Mouse (Mus musculus): ENCODE data around the gene Wdfy4.

The Wdfy4 gene

DNA sequence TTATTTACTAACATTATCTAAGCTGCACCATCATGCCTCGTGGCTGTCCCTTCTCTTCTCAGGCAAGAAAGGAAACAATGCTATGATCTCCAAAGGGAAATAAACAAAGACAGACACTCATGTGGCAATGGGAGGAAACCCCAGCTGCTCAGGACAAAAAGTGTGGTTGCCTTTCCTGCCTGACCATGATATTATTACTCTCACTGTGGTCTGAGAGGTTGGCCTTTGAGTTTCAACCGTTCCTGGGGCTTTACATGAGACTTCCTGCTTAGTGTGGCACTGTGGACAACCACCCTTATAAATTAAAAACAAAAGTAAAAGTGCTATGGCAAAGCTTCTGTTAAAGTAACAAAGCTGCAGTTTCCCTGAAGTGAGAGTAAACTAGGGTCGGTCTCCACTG lies 27.0 kb downstream of the Wdfy4 start:
- Histone ChIP-seq H3K27me3 (ENCODE audit: control insufficient read depth, insufficient read depth, low read length, poor library complexity, severe bottlenecking) (no peaks in the 10 kb centered on the region), H3K36me3 (ENCODE audit: control insufficient read depth, insufficient read depth, low read length, poor library complexity, severe bottlenecking) (peaks cover 7% of the 10 kb centered on the region)
- DNase-seq (ENCODE audit: low read depth, low spot score), result peak; percentile 16

DNA sequence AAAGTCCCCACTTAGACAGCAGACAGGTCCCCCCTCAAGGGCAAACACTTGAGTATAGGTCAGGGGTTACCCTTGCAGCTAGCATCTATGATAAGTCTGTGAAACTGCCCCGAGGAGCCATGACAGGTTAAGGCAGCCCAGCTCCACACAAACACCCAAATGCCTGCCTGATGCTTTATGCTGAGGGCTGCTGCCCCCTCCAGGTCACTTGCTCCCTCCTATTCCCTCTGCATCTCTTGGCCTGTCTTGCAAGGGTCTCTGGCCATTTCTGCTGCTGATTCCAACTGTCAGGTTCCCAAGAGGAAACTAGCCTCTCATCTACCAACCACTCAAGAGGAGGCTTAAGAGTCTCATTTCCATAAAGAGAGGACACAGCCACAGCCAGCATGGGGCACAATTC lies 32.4 kb downstream of the Wdfy4 start:
- no peaks in the 10 kb centered on the region for H3K27me3 ChIP-seq (ENCODE audit: control insufficient read depth, insufficient read depth, low read length, poor library complexity, severe bottlenecking)
- DNase-seq (ENCODE audit: low read depth, low spot score), result no peak
- H3K36me3 ChIP-seq (ENCODE audit: control insufficient read depth, insufficient read depth, low read length, poor library complexity, severe bottlenecking), result peaks cover 26% of the 10 kb centered on the region

DNA sequence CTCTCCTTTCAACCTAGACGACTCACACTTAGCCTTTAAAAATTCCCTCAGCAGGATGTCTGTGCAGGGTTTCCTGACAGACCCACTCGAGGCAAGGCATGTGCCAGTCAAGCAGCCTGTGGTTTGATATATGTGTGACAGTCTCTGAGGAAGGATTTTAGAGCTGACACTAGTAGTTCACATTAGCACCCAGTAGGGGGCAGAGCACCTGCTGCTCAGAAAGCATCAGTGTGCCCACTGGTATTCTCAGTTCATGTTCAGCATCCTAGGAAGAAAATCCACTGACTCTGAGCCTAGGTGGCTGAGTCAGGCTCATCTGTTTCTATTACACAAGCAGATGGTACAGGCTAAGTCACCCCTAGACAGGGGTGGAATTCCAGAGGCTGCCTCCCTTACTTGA lies 39.0 kb downstream of the Wdfy4 start:
- DNase-seq (ENCODE audit: low read depth, low spot score), result peak; percentile 76
- Histone ChIP-seq H3K36me3 (ENCODE audit: control insufficient read depth, insufficient read depth, low read length, poor library complexity, severe bottlenecking) (peaks cover 34% of the 10 kb centered on the region), H3K27me3 (ENCODE audit: control insufficient read depth, insufficient read depth, low read length, poor library complexity, severe bottlenecking) (no peaks in the 10 kb centered on the region)

DNA sequence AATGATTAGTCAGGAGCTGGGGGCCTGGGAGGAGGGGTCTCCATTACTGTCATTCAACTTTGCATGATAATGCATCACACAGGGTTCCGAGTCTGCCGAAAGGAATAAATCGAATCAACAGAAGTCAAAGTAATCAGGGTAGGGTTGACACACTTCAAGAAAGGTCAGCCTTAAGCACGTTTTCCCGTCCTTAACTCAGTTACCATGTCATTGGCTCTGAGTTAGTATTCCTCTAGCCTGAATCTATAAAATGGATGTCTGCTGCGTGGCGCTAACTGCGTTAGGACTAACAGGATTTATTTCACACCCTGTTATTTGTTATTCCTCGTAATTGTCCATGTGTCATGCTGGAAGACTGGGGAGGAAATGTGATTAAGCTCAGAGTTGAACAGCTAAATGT lies 48.5 kb downstream of the Wdfy4 start:
- DNase-seq (ENCODE audit: low read depth, low spot score), result no peak
- no peaks in the 10 kb centered on the region for H3K27me3 ChIP-seq (ENCODE audit: control insufficient read depth, insufficient read depth, low read length, poor library complexity, severe bottlenecking)
- peaks cover 30% of the 10 kb centered on the region for H3K36me3 ChIP-seq (ENCODE audit: control insufficient read depth, insufficient read depth, low read length, poor library complexity, severe bottlenecking)

DNA sequence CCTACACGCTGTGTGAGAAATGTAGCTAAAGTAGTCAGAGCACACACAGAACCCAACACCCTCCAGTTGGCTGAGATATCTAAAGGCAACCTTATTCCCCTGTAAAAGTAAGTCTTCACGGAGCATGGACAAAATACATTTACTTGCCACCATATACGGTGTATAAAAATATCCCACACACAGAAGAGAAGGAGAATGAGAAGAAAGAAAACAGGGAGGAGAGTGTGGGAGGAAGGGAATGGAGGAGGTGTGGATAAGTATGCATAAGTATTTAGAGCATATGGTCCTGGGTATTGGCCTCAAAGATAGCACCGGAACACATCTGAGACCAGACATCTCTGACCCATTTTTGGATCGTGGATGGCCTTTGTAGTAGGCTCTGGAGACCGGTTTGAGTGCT lies 50.1 kb downstream of the Wdfy4 start:
- no peaks in the 10 kb centered on the region for H3K27me3 ChIP-seq (ENCODE audit: control insufficient read depth, insufficient read depth, low read length, poor library complexity, severe bottlenecking)
- no peak for DNase-seq (ENCODE audit: low read depth, low spot score)
- H3K36me3 ChIP-seq (ENCODE audit: control insufficient read depth, insufficient read depth, low read length, poor library complexity, severe bottlenecking), result peaks cover 31% of the 10 kb centered on the region

DNA sequence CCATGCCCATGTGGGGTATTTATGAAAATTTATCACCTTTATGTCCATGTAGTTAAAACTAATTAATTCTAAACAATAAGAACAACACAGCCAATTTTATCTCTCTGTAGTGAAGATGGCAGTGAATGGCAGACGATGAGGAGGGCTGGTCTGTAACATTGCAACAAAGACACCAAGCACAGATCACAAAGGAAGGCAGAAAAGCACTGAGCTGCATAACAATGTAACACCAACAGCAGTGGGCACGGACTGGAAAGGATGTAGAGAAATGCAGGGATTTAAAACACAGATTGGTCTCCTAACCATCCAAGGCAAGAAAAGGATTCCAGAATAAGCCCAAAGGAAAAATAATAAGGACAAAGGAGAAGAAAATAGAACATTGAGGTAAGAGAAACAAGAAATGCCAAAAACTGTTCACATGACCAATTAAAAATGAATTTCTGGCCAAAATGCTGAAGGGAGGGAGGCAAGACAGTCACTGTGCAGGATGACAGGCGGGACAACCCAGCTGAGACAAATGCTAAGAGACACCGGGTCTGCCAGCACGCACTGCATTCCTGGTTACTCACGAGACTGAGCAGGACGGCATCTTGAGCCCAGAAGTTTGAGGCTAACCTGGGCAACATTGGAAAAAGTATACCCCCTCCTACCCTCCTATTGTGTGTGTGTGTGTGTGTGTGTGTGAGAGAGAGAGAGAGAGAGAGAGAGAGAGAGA lies 54.1 kb downstream of the Wdfy4 start:
- Histone ChIP-seq H3K36me3 (ENCODE audit: control insufficient read depth, insufficient read depth, low read length, poor library complexity, severe bottlenecking) (peaks cover 29% of the 10 kb centered on the region), H3K27me3 (ENCODE audit: control insufficient read depth, insufficient read depth, low read length, poor library complexity, severe bottlenecking) (no peaks in the 10 kb centered on the region)
- DNase-seq (ENCODE audit: low read depth, low spot score), result no peak

DNA sequence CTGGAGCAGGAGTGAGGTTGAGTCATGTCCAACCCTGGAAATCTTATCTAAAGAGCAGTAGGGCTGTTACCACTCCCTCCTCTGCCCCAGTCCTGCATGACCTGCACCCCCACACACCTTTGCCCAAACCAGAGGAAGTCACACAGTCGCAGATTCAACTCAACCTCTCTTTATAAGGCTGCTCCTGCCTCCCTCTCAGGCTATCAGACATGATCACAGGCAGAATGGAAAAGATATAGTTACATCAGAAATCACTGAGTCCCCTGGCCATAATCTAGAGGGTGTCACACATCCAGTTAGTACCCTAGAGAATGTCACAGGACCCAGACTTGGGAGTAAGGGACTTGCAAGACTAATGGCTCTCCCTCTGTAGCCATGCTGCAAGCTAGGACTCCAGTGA lies 68.7 kb downstream of the Wdfy4 start:
- H3K27me3 ChIP-seq (ENCODE audit: control insufficient read depth, insufficient read depth, low read length, poor library complexity, severe bottlenecking), result no peaks in the 10 kb centered on the region
- H3K36me3 ChIP-seq (ENCODE audit: control insufficient read depth, insufficient read depth, low read length, poor library complexity, severe bottlenecking), result peaks cover 12% of the 10 kb centered on the region
- no peak for DNase-seq (ENCODE audit: low read depth, low spot score)

DNA sequence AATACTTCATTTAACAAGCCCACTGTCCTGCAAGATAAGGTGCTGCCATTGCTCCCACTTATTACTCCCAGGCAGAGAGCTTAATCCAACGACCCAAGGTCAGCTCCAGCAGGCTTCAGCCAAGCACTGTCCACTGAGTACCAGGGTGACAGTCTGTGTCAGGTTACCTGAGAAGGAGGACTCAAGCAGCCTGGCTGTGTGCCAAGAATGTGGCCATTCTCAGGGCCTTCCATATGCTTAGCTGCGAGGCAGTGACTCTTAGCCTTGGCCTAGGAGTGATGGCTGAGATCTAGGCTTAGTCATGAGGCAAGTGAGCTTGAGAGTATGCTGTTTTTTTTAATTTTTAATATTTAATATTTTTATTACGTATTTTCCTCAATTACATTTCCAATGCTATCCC lies 80.5 kb downstream of the Wdfy4 start:
- Histone ChIP-seq H3K27me3 (ENCODE audit: control insufficient read depth, insufficient read depth, low read length, poor library complexity, severe bottlenecking) (no peaks in the 10 kb centered on the region), H3K36me3 (ENCODE audit: control insufficient read depth, insufficient read depth, low read length, poor library complexity, severe bottlenecking) (peaks cover 33% of the 10 kb centered on the region)
- DNase-seq (ENCODE audit: low read depth, low spot score), result no peak

DNA sequence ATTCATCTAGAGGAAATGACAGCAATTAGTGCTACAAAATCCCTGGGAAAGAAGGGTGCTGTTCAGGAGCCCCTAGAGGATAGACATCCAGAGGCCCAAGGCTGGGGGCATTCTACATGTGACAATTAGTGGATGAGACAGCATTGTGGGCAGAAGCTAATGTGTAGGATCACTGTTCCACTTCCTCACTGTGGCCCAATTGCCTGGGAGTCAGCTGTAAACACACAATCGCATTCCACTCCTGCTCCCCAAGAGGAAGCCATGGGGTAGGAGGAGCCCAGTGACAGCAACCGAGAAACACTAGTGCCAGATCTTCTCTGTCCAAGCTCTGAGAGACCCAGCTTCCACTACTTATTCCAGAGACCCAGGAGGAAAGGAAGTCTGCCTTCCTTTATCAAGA lies 83.7 kb downstream of the Wdfy4 start:
- H3K36me3 ChIP-seq (ENCODE audit: control insufficient read depth, insufficient read depth, low read length, poor library complexity, severe bottlenecking), result peaks cover 32% of the 10 kb centered on the region

DNA sequence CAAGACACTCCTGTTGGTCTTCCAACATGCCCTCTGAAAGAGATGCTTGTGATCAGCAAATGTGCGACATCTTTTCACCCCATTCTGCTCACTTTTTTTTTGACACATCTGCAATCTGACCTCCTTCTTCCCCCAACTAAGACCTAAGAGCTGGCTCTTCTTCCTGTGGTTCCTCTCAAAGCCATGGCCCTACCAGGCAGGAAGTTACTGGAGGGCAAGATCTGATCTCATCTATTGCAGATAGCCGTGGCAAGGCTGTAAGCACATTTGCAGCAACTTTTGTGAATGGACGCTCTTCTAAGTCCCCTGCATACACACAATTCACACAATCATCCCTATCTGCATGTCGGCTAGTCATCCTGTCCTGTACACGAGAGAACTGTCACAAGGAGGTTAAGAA lies 85.4 kb downstream of the Wdfy4 start:
- DNase-seq (ENCODE audit: low read depth, low spot score), result no peak
- Histone ChIP-seq H3K27me3 (ENCODE audit: control insufficient read depth, insufficient read depth, low read length, poor library complexity, severe bottlenecking) (no peaks in the 10 kb centered on the region), H3K36me3 (ENCODE audit: control insufficient read depth, insufficient read depth, low read length, poor library complexity, severe bottlenecking) (peaks cover 28% of the 10 kb centered on the region)

More for the DNA sequence above, 83.7 kb downstream of the Wdfy4 start:
- DNase-seq (ENCODE audit: low read depth, low spot score), result no peak
- no peaks in the 10 kb centered on the region for H3K27me3 ChIP-seq (ENCODE audit: control insufficient read depth, insufficient read depth, low read length, poor library complexity, severe bottlenecking)

DNA sequence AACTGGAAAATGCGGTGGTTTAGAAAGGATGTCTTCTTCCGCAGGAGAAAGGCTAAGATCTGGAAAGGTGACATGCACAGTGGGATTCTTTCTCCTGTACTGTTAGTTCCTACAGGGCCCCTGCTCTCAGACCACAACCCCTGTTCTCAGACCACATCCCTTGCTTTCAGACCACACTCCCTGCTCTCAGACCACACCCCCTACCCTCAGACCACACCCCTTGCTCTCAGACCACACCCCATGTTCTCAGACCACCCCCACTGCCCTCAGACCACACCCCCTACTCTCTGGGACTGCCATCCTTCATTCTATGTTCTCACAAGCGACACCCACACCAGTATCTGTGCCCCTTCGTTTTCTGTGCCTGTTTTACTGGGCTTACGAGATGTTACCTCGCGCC lies 86.2 kb downstream of the Wdfy4 start:
- DNase-seq (ENCODE audit: low read depth, low spot score), result peak; percentile 33
- H3K36me3 ChIP-seq (ENCODE audit: control insufficient read depth, insufficient read depth, low read length, poor library complexity, severe bottlenecking), result peaks cover 28% of the 10 kb centered on the region
- H3K27me3 ChIP-seq (ENCODE audit: control insufficient read depth, insufficient read depth, low read length, poor library complexity, severe bottlenecking), result no peaks in the 10 kb centered on the region

DNA sequence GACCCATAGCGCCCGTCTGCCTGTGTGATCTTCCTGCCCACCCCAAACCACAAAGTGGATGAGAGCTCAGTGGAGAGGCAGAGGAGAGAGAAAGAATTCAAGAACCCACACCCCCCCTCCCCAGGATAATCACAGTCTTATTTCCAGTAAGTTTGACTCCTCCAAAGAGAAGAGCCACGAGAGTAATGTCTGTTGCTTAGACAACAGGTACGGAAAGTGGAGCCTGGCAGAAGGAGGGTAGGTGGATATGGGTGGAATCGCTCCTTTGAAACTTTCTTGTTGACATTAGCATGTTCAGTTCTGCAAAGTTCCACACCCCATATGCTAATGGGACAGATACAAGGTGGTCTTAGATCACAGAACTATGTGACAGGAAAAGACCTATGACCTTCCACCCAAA lies 88.8 kb downstream of the Wdfy4 start:
- no peak for DNase-seq (ENCODE audit: low read depth, low spot score)
- Histone ChIP-seq H3K36me3 (ENCODE audit: control insufficient read depth, insufficient read depth, low read length, poor library complexity, severe bottlenecking) (peaks cover 30% of the 10 kb centered on the region), H3K27me3 (ENCODE audit: control insufficient read depth, insufficient read depth, low read length, poor library complexity, severe bottlenecking) (no peaks in the 10 kb centered on the region)

DNA sequence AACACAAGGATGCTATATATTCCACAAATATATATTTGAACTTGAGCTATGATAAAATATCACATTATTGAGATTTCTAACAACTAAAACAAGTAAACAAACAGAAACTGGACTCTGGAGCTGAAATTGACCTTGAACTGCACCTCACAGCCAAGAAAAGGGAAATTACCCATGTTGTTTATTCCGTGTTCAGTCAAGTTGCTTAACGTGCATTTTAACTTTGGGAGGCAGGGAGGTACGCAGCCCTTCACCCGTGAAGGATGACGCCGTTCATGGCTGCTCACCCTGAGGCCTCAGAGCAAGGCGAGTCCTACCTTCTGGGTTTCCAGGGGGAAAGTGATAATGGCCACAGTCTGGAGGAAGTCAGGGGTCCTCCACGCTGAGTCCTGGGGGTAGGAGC lies 102.0 kb downstream of the Wdfy4 start:
- DNase-seq (ENCODE audit: low read depth, low spot score), result no peak
- H3K27me3 ChIP-seq (ENCODE audit: control insufficient read depth, insufficient read depth, low read length, poor library complexity, severe bottlenecking), result no peaks in the 10 kb centered on the region
- peaks cover 27% of the 10 kb centered on the region for H3K36me3 ChIP-seq (ENCODE audit: control insufficient read depth, insufficient read depth, low read length, poor library complexity, severe bottlenecking)

DNA sequence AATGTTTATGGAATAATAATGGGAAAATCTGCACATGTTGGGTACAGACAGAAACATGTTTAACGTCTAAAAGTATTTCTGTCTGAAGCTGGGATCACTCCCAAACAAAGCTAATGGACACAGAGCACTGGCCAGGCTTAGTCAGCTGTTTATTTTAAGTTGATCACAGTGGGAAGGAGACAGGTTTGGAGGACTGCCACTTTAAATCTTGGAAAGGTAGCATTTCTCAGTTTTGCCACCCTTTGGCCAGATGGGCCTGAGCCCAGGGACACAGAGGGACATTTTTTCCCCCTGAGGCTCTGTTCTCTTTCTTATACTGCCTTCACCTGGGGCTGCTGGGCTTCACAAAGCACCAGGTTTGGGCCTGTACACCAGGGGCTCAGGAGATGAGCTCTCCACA lies 103.0 kb downstream of the Wdfy4 start:
- DNase-seq (ENCODE audit: low read depth, low spot score), result no peak
- Histone ChIP-seq H3K27me3 (ENCODE audit: control insufficient read depth, insufficient read depth, low read length, poor library complexity, severe bottlenecking) (no peaks in the 10 kb centered on the region), H3K36me3 (ENCODE audit: control insufficient read depth, insufficient read depth, low read length, poor library complexity, severe bottlenecking) (peaks cover 30% of the 10 kb centered on the region)

DNA sequence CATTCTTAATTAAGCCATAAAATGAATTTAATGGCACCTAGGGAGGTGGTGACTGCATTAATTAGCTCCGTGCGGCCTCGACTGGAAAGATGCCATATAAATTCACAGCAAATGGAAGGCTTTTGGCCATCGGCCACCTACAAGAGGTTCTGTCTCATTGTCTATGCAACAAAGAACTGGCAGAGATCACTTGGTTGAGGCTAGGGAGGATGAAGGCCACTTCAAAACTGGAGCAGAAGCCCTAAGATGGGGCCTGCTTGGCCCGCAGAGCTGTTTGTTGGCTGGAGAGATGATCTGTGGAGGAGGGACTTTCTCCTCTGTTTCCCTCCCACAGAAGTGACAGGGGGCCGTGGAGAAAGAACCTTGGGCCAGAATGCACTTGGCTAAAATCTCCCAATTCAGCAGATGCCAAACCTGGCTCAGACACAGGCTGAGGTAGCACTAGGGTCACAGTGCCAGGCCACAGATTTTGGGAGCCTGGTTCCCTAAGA lies 103.9 kb downstream of the Wdfy4 start:
- no peak for DNase-seq (ENCODE audit: low read depth, low spot score)
- no peaks in the 10 kb centered on the region for H3K27me3 ChIP-seq (ENCODE audit: control insufficient read depth, insufficient read depth, low read length, poor library complexity, severe bottlenecking)
- peaks cover 32% of the 10 kb centered on the region for H3K36me3 ChIP-seq (ENCODE audit: control insufficient read depth, insufficient read depth, low read length, poor library complexity, severe bottlenecking)

DNA sequence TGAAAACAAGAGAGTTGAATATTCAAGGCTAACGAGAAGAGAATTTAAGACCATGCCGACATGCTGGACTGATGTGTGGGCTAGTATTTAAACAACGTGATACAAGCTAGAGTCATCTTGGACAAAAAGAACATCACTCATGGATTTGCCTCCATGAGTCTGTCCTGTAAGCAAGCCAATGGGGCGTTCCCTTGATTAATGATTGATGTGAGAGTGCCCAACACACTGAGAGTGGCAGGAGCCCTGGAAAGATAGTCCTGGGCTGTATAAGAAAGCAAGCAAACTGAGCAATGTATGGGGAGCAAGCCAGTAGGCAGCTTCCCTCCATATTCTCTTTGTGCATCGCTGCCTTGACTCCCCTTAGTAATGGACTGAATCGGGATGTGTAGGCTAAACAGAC lies 106.7 kb downstream of the Wdfy4 start:
- H3K27me3 ChIP-seq (ENCODE audit: control insufficient read depth, insufficient read depth, low read length, poor library complexity, severe bottlenecking), result no peaks in the 10 kb centered on the region
- DNase-seq (ENCODE audit: low read depth, low spot score), result no peak

More for the DNA sequence above, 106.7 kb downstream of the Wdfy4 start:
- peaks cover 45% of the 10 kb centered on the region for H3K36me3 ChIP-seq (ENCODE audit: control insufficient read depth, insufficient read depth, low read length, poor library complexity, severe bottlenecking)

All from splenic B cell, adult 2 months (primary cell).